Mouse (Mus musculus): ENCODE data around the gene Gm5269. TPM values are rescaled to one million over a fixed set of nuclear protein-coding genes. Genes with fewer than 3 reads are reported as not detected.

Gene Gm5269
- not detected in 2 replicates for polyA plus RNA-seq (2016; fragmentation: Nextera tagmentation; extraction: Ambion mirVana)

- Histone ChIP-seq H3K36me3 (no peaks in the 10 kb centered on the region), H3K4me3 (no peak within 1 kb of the TSS), H3K27me3 (ENCODE audit: insufficient read depth, poor library complexity, severe bottlenecking) (no peaks in the 10 kb centered on the region), H3K9me3 (no peaks in the 10 kb centered on the region), H3K27ac (no peak within 1 kb of the TSS), H3K4me1 (no peaks in the 10 kb centered on the region)
- DNase-seq (ENCODE audit: low spot score): no peak
Observed at GRCm38 (mm10) chr1:45890173-45890572, at the start of gene Gm5269. Gm5269 (minus strand) TSS chr1:45890273.

- Histone ChIP-seq H3K27me3 (ENCODE audit: insufficient read depth, poor library complexity, severe bottlenecking) (peaks cover 13% of the 10 kb centered on the region), H3K36me3 (no peaks in the 10 kb centered on the region), H3K4me1 (peaks cover 4% of the 10 kb centered on the region; the same call in 1 of the 2 replicates), H3K27ac (no peak overlapping the region), H3K4me3 (no peak overlapping the region), H3K9me3 (no peaks in the 10 kb centered on the region)
- DNase-seq (ENCODE audit: low spot score): no peak
Observed at GRCm38 (mm10) chr1:45931127-45931526, 41.1 kb upstream of the Gm5269 start.

GRCm38 (mm10) chr1:45926911-45927310, 36.8 kb upstream of the Gm5269 start:
- no peak overlapping the region for H3K4me3 ChIP-seq
- H3K4me1 ChIP-seq: peaks cover 5% of the 10 kb centered on the region; the same call in 1 of the 2 replicates
- no peaks in the 10 kb centered on the region for H3K36me3 ChIP-seq
- no peaks in the 10 kb centered on the region for H3K9me3 ChIP-seq
- peaks cover 15% of the 10 kb centered on the region for H3K27me3 ChIP-seq (ENCODE audit: insufficient read depth, poor library complexity, severe bottlenecking)
- DNase-seq (ENCODE audit: low spot score): no peak
- no peak overlapping the region for H3K27ac ChIP-seq
- 43% methylated on average over 3 of the region's 3 CpGs for WGBS

GRCm38 (mm10) chr1:45926393-45926763, 36.3 kb upstream of the Gm5269 start, which contains the start of gene Slc40a1:
Slc40a1 (minus strand) TSS chr1:45926523.
- peak within 1 kb of the TSS; percentile 84 for H3K27ac ChIP-seq
- H3K4me3 ChIP-seq: peak within 1 kb of the TSS; percentile 77
- peak; percentile 89 for DNase-seq (ENCODE audit: low spot score)
- no peaks in the 10 kb centered on the region for H3K9me3 ChIP-seq
- H3K36me3 ChIP-seq: no peaks in the 10 kb centered on the region
- H3K4me1 ChIP-seq: peaks cover 5% of the 10 kb centered on the region; the same call in 1 of the 2 replicates
- 11% methylated on average over 9 of the region's 9 CpGs for WGBS
- peaks cover 15% of the 10 kb centered on the region for H3K27me3 ChIP-seq (ENCODE audit: insufficient read depth, poor library complexity, severe bottlenecking)

- peak; percentile 88 for DNase-seq (ENCODE audit: low spot score)
- H3K4me3 ChIP-seq: peak overlapping the region; percentile 77
- no peaks in the 10 kb centered on the region for H3K36me3 ChIP-seq
- no peaks in the 10 kb centered on the region for H3K9me3 ChIP-seq
- H3K27ac ChIP-seq: peak overlapping the region; percentile 84
- under 1% methylated on average over 53 of the region's 53 CpGs for WGBS
- peaks cover 5% of the 10 kb centered on the region; the same call in 1 of the 2 replicates for H3K4me1 ChIP-seq
- peaks cover 15% of the 10 kb centered on the region for H3K27me3 ChIP-seq (ENCODE audit: insufficient read depth, poor library complexity, severe bottlenecking)
Observed at GRCm38 (mm10) chr1:45925500-45926392, 35.7 kb upstream of the Gm5269 start.

- H3K4me3 ChIP-seq: peak overlapping the region; percentile 77
- 9% methylated on average over 7 of the region's 7 CpGs for WGBS
- H3K27ac ChIP-seq: peak overlapping the region; percentile 84
- H3K4me1 ChIP-seq: peaks cover 5% of the 10 kb centered on the region; the same call in 1 of the 2 replicates
- no peaks in the 10 kb centered on the region for H3K9me3 ChIP-seq
- H3K27me3 ChIP-seq (ENCODE audit: insufficient read depth, poor library complexity, severe bottlenecking): peaks cover 15% of the 10 kb centered on the region
- peak; percentile 77 for DNase-seq (ENCODE audit: low spot score)
- H3K36me3 ChIP-seq: no peaks in the 10 kb centered on the region
Observed at GRCm38 (mm10) chr1:45925131-45925499, 35.0 kb upstream of the Gm5269 start.

GRCm38 (mm10) chr1:45924516-45924915, 34.4 kb upstream of the Gm5269 start:
- Histone ChIP-seq H3K4me1 (peaks cover 5% of the 10 kb centered on the region; the same call in 1 of the 2 replicates), H3K27ac (no peak overlapping the region), H3K9me3 (no peaks in the 10 kb centered on the region), H3K27me3 (ENCODE audit: insufficient read depth, poor library complexity, severe bottlenecking) (peaks cover 15% of the 10 kb centered on the region), H3K4me3 (peak overlapping the region; percentile 77; the same call in 1 of the 2 replicates), H3K36me3 (no peaks in the 10 kb centered on the region)
- no peak for DNase-seq (ENCODE audit: low spot score)
- 58% methylated on average over 7 of the region's 7 CpGs for WGBS

GRCm38 (mm10) chr1:45923306-45923705, 33.2 kb upstream of the Gm5269 start:
- WGBS: 77% methylated on average over 4 of the region's 4 CpGs

GRCm38 (mm10) chr1:45920703-45921102, 30.6 kb upstream of the Gm5269 start:
- no peak for DNase-seq (ENCODE audit: low spot score)
- Histone ChIP-seq H3K27ac (no peak overlapping the region), H3K4me3 (no peak overlapping the region), H3K36me3 (no peaks in the 10 kb centered on the region), H3K9me3 (no peaks in the 10 kb centered on the region), H3K4me1 (peaks cover 4% of the 10 kb centered on the region; the same call in 1 of the 2 replicates), H3K27me3 (ENCODE audit: insufficient read depth, poor library complexity, severe bottlenecking) (no peaks in the 10 kb centered on the region; the same call in 1 of the 2 replicates)
- 87% methylated on average over 3 of the region's 3 CpGs for WGBS

More at GRCm38 (mm10) chr1:45923306-45923705, 33.2 kb upstream of the Gm5269 start:
- Histone ChIP-seq H3K9me3 (no peaks in the 10 kb centered on the region), H3K36me3 (no peaks in the 10 kb centered on the region), H3K4me1 (peaks cover 5% of the 10 kb centered on the region; the same call in 1 of the 2 replicates), H3K27ac (no peak overlapping the region), H3K27me3 (ENCODE audit: insufficient read depth, poor library complexity, severe bottlenecking) (peaks cover 15% of the 10 kb centered on the region), H3K4me3 (no peak overlapping the region)
- DNase-seq (ENCODE audit: low spot score): no peak

GRCm38 (mm10) chr1:45919752-45920151, 29.7 kb upstream of the Gm5269 start:
- Histone ChIP-seq H3K27me3 (ENCODE audit: insufficient read depth, poor library complexity, severe bottlenecking) (no peaks in the 10 kb centered on the region; the same call in 1 of the 2 replicates), H3K4me1 (peaks cover 4% of the 10 kb centered on the region; the same call in 1 of the 2 replicates), H3K9me3 (no peaks in the 10 kb centered on the region), H3K36me3 (no peaks in the 10 kb centered on the region), H3K4me3 (no peak overlapping the region), H3K27ac (no peak overlapping the region)
- no peak for DNase-seq (ENCODE audit: low spot score)
- 85% methylated on average over 1 of the region's 1 CpGs for WGBS

GRCm38 (mm10) chr1:45917136-45917803, 27.2 kb upstream of the Gm5269 start:
- H3K27ac ChIP-seq: no peak overlapping the region
- no peaks in the 10 kb centered on the region for H3K27me3 ChIP-seq (ENCODE audit: insufficient read depth, poor library complexity, severe bottlenecking)
- H3K9me3 ChIP-seq: no peaks in the 10 kb centered on the region
- H3K36me3 ChIP-seq: no peaks in the 10 kb centered on the region
- H3K4me3 ChIP-seq: no peak overlapping the region
- DNase-seq (ENCODE audit: low spot score): no peak
- 66% methylated on average over 4 of the region's 4 CpGs for WGBS
- H3K4me1 ChIP-seq: peaks cover 4% of the 10 kb centered on the region; the same call in 1 of the 2 replicates

GRCm38 (mm10) chr1:45916174-45916573, 26.1 kb upstream of the Gm5269 start:
- no peak for DNase-seq (ENCODE audit: low spot score)
- H3K4me1 ChIP-seq: peaks cover 4% of the 10 kb centered on the region; the same call in 1 of the 2 replicates
- WGBS: 70% methylated on average over 3 of the region's 3 CpGs
- no peak overlapping the region for H3K27ac ChIP-seq
- H3K9me3 ChIP-seq: no peaks in the 10 kb centered on the region
- H3K36me3 ChIP-seq: no peaks in the 10 kb centered on the region
- no peaks in the 10 kb centered on the region for H3K27me3 ChIP-seq (ENCODE audit: insufficient read depth, poor library complexity, severe bottlenecking)
- H3K4me3 ChIP-seq: no peak overlapping the region

- Histone ChIP-seq H3K4me3 (no peak overlapping the region), H3K27me3 (ENCODE audit: insufficient read depth, poor library complexity, severe bottlenecking) (no peaks in the 10 kb centered on the region), H3K36me3 (no peaks in the 10 kb centered on the region), H3K4me1 (peaks cover 4% of the 10 kb centered on the region; the same call in 1 of the 2 replicates), H3K27ac (no peak overlapping the region), H3K9me3 (no peaks in the 10 kb centered on the region)
- WGBS: 85% methylated on average over 4 of the region's 4 CpGs
- no peak for DNase-seq (ENCODE audit: low spot score)
Observed at GRCm38 (mm10) chr1:45914236-45914635, 24.2 kb upstream of the Gm5269 start.
